ENCODE assay signal across 8 mouse cellular contexts in the genomic region with DNA sequence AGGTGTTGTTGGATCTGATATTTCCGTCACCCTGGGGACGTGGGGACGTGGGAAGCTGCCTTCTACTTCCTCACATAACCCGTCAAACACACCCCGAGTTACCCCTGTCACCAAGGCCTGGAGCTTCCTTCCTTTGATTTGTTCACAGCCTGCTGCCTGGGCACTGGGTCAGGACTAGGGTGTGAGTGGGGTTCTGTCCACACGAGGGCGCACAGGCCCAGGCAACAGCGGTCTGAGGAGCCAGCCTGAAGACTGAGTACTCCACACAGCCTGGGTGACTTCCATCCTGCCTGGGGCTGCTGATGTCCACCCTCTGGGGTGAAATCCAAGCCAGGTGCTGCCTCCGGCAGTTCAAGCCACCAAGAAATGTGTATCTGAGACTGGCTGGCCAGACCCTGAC. TPM values are rescaled to one million over a fixed set of nuclear protein-coding genes. Genes with fewer than 3 reads are reported as not detected.
DNase-seq lines count a peak whose midpoint lies in the region; ATAC-seq and TF ChIP-seq lines count a peak whose summit lies in the region.

No protein-coding gene starts in this region.

- H3K27ac ChIP-seq in left cerebral cortex, adult 2 months = no peak overlapping the region

- H3K4me3 ChIP-seq in left cerebral cortex, adult 2 months = no peak overlapping the region

- peak; percentile 88 for ATAC-seq in megakaryocyte, adult 5-6 weeks (ENCODE audit: poor library complexity, severe bottlenecking)

- peak; percentile 90 for TF ChIP-seq CTCF in left cerebral cortex, adult 2 months (IDR thresholded peaks at IDR 0.05)

- intact Hi-C loops in gastrocnemius, postnatal 14 days (cut with DNase I; ENCODE audit: low total_unique reads) = loop anchor here (5.0 kb wide), 1 partner anchor 74 kb away; no protein-coding TSS in a partner anchor
- intact Hi-C loops in left cerebral cortex, adult 2 months (cut with DNase I) = loop anchor here (1.0 to 10.0 kb wide), 5 partner anchors 57 to 541 kb away; partner anchors contain the start of gene Tfeb

- DNase-seq in adrenal gland, adult (ENCODE audit: inconsistent age in 2 of 2, low spot score in 1 of 2) = peak; percentile 89 to 95
- DNase-seq in embryo, embryonic 10.5 days (ENCODE audit: low spot score) = peak; percentile 90
- DNase-seq in gastrocnemius, postnatal 14 days = peak; percentile 87
- peak; percentile 79 for DNase-seq in induced T-regulatory cell, adult 2 months (ENCODE audit: low read depth)
- peak; percentile 82 to 87 for DNase-seq in left cerebral cortex, adult 2 months (ENCODE audit: extremely low spot score in 1 of 2, low spot score in 2 of 2)
- DNase-seq in right cerebral cortex, adult 2 months (ENCODE audit: low spot score in 2 of 2) = peak; percentile 87 to 89
- DNase-seq in urinary bladder, adult 2 months (ENCODE audit: low spot score) = peak; percentile 76

RNA-seq across cellular contexts. Expression of gene Mdfi, which starts 41.1 kb away (rescaled TPM):
- total RNA-seq in gastrocnemius, postnatal 14 days (2021) = 1 to 10 TPM; 2.4 to 3.5 TPM
- under 1 TPM in 1 of 2 experiments, not detected in 1; 0.48 TPM for total RNA-seq in left cerebral cortex, adult 2 months (2021)
- not detected in 2 replicates for total RNA-seq in megakaryocyte, adult 5-6 weeks (2015)
- total RNA-seq in megakaryocyte, adult 5-6 weeks (2017) = not detected in 2 replicates
- 28.5 and 36.2 TPM in 2 replicates for polyA plus RNA-seq in urinary bladder, adult 2 months (2012; rRNA removed)

RNA-seq across cellular contexts. Expression of gene Tfeb, which starts 56.5 kb away (rescaled TPM):
- 10 to 100 TPM; 60.0 to 66.0 TPM for total RNA-seq in gastrocnemius, postnatal 14 days (2021)
- 10 to 100 TPM; 10.0 to 10.6 TPM for total RNA-seq in left cerebral cortex, adult 2 months (2021)
- total RNA-seq in megakaryocyte, adult 5-6 weeks (2015) = 31.0 and 31.7 TPM in 2 replicates
- 38.5 and 39.9 TPM in 2 replicates for total RNA-seq in megakaryocyte, adult 5-6 weeks (2017)
- 14.5 and 20.3 TPM in 2 replicates for polyA plus RNA-seq in urinary bladder, adult 2 months (2012; rRNA removed)
